Mouse (Mus musculus) 3134 (cell line): ENCODE measurements around the gene Uvrag.
"Not testable (repeated sequence)": the region's sequence is repeated elsewhere in the genome, so short reads cannot be mapped to it uniquely, and the experiment has no call there.

Source experiments
- DNase-seq: peaks from one replicate; pipeline ENCODE4 v3.0.0-alpha.2; 2011; ENCODE audit warnings: low spot score; ENCODE audit not compliant: insufficient read length; ENCODE audit errors: extremely low read depth

The Uvrag gene

DNA sequence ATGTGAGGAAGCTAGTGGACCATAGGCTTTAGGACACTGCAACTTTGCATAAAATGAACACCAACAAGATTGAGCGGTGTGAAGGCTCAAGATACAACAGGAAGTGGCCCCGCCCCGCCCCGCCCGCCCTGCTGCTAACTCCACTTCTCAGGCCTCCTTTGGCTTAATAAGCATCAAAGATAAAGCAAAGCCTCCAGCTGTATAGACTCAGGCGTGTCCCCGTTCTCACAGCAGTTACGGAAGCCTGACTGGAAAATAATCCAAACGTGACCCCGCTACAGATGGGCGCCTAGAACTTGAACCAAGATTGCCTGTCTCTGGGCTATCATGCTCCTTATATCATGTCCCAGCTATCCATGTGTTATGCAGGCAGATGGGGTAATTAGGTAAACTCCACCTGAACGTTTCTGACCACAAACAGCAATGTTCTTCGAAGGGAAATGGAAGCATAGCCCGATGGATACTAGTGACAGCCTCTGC, 153.9 kb downstream of the Uvrag start:
- no peak for DNase-seq

- DNase-seq: no peak
These were observed 155.0 kb downstream of the Uvrag start for GRCm38 (mm10) chr7:98985935-98986334.

DNA sequence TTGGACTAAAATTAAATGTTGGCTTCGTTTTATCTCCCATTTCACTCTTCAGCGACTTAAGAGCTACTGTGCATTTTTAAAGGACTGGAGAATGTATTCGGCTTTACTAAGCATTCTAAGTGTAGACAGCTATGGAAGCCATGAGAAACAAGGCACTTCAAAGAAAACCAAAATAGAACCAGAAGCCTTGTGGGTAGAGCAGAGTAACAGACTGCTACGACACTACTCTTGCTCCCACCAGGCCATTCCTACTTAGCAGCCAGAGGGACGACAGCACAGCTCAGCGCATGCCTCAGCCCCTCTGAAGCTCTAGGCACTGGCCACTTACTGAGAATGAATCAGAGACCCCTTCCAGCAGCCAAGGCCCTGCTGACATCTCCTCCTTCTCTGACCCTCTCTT, 155.5 kb downstream of the Uvrag start:
- DNase-seq: no peak

DNA sequence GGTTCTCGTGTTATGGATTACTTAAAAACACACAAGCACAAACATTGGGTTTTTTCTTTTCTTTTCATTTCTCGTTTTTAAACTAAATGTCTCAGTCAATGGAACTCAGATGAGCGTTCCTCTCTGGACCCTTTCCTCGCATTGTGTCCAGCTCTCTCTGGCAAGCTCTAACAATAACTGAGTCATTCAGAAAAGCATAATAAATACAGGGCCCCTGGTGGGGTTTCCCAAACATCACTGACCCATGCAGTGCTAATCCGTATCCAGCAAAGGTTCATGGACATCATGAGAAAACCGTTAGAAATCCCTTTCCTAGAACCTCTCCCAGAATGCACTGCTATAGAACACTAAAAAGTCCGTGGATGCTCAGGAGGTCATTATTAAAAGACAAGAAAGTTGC, 156.6 kb downstream of the Uvrag start:
- DNase-seq: no peak

DNA sequence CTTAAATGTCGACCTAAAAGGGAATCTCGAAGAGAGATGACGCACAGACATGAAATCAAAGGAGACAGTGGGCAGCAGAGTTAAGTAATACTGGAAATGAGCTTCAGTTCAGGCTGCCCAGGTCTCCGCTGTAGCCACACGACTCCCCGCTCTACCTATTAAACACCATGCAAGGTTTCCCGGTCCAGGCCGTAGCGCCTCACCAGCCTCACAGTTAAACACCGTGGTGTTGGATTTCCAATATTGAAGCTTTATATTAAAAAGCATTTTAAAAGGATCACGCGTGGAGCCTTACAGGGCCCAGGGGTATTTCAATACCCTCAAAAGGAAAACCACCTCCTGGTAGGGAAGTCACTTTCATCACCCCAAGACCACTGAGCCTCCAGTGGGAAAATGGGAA, 157.9 kb downstream of the Uvrag start:
- no peak for DNase-seq

GRCm38 (mm10) chr7:98981423-98981822, 159.5 kb downstream of the Uvrag start:
- DNase-seq: no peak

DNA sequence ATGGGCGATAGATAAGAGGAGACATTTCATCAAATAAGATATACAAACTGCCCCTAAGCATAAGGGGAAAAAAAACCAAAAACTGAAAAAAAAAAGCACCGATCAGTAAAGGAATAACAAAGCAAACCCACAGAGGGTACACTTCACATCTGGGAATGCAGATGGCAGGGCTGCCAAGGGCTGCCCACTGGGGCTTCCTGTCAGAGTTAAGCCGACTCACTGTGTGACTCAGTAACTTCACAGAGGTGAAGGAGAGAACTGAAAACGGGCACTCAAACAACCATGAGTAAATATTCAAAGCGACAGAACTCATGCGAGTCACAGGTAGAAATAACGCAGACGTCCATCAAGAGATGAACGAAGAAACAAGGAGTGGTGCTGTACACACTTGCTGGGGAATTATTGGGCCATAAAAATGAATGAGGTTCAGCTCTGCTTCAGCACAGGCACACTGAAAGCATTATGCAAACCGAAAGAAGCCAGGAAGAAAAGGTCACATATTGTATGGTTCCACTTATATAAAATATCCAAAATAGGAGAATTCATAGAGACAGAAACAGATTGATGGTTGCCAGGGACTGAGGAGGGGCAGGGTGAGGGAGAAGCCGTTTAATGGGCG, 164.0 kb downstream of the Uvrag start:
- DNase-seq: peak; percentile 33

GRCm38 (mm10) chr7:98974590-98974989, 166.4 kb downstream of the Uvrag start:
- no peak for DNase-seq

- DNase-seq: no peak
These were observed 170.2 kb downstream of the Uvrag start for GRCm38 (mm10) chr7:98970721-98971120.

DNA sequence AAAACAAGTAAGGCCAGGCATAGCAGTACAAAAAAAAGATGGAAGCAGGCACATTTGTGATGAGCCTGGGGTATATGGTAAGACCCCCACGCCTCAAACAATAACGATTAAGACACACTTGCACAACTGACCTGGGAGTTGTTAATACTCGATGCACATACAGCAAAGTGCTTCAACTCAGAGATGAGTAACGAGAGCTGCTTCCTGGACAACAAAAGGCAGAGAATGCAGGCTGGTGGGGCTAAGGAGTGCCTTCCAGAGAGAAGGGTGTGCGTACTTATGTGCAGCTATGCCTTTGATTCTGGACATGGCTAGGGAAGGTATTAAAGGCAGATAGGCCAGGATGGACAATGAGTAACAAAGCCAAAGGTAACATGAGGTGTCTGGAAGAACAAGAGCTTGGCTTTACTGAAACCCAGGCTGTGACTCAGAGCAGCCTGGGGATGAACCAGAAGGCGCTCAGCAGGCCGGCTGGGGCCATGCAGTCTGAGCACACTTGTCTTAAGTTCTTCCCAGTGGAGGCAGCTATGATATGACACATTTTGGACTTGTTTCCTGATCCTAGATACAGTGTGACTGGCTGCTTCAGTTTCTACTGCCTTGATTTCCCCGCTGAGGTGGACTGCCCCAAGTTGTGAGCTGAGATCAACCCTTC, 172.1 kb downstream of the Uvrag start:
- DNase-seq: peak; percentile 38

DNA sequence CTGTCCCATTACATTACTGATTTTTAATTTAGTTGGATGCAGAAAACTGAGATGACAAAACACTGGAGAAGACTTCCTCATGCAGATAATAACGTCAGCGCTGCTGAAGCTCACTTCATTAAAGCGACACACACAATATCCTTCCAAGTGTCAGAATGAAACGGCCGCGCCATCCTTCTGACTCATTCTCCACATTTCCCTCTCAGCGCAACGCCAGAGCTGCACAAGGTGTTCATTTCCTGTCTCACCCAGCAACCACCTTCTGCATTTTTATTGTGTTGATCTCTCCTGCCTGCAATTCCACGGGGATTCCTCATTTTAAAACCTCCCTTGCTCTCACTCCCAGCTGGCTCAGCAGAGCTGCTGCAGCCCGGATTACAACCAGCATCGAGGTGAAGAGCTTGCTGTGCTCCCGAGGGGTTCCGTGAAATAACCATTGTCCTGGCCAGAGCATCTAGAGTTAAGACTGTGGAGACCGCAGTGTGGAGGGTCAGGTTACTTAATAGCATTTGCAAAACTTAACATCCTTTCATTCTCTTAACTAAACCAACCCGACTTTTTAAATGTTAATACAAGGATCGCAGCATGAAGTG, 172.8 kb downstream of the Uvrag start:
- DNase-seq: peak; percentile 19

GRCm38 (mm10) chr7:98967672-98968071, 173.3 kb downstream of the Uvrag start:
- DNase-seq: no peak

DNA sequence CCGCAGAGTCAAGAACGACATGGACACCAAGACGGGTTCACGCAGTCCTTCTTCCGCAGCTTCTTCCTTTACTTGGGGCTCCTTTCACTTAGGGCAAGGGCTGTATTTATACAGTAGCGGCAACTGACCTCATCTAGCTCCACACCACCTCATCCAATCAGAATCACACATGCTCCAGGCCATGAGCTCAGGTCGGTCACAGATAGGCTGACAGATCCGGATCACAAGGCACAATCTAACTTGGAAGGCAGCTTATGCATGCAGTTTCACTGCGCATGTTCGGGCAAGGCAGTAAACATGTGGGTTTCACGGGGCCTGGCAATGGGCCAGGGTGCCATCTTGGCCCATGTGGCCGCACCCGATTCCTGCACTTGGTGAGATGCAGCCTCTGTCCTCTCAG, 177.4 kb downstream of the Uvrag start:
- not testable (repeated sequence) for DNase-seq

DNA sequence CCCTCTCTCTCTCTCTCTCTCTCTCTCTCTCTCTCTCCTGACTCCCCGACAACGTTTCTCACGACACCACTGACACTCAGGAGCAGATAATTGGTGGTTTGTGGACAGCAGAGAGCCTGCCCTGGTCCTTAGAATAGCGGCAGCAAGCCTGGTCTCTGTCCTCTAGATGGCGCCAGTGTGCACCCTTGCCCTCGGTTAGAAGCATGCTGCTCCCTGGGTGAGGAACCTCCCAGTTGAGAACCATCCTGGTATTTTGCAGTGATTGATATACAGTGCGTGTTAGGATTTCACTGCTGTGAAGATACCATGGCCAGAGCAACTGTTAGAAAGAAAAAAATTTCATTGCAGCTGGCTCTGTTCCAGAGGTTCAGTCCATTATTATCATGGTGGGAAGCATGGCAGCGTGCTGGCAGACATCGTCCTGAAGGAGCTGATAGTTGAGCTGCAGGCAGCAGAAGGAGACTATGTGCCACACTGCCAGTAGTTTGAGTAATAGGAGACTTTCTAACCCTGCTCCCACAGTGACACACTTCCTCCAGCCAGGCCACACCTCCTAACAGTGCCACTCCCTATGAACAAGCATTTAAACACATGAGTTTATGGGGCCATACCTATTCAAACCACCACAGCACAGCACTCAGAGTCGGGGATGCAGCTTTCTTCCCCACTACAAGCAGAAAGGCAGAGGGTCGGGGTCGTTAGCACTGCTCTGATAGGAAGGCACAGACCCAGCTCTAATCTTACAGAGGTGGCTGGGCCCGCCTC, 178.2 kb downstream of the Uvrag start:
- peak; percentile 33 for DNase-seq

DNA sequence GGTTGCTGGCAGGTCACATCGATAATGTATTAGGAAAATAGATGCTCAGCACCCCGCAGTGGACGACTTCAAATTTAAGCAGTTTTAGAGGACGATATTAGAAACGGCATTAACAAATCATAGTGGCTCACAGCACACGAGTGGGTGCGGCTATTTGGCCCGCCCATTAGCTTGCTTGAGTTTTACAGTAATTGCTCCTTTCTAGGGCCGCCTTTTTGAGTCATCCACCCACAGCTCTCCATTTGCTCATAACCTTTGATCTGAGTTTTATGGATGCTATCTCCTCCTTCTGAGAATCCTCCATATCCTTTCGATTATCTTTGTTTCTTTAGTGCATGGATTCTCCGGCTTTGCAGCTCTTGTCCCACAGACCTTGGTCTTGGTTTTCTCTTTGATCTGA, 178.9 kb downstream of the Uvrag start:
- no peak for DNase-seq

GRCm38 (mm10) chr7:98960274-98960673, 180.7 kb downstream of the Uvrag start:
- DNase-seq: no peak

- DNase-seq: no peak
These were observed 181.7 kb downstream of the Uvrag start for GRCm38 (mm10) chr7:98959246-98959645.

- no peak for DNase-seq
These were observed 182.8 kb downstream of the Uvrag start for GRCm38 (mm10) chr7:98958172-98958571.

DNA sequence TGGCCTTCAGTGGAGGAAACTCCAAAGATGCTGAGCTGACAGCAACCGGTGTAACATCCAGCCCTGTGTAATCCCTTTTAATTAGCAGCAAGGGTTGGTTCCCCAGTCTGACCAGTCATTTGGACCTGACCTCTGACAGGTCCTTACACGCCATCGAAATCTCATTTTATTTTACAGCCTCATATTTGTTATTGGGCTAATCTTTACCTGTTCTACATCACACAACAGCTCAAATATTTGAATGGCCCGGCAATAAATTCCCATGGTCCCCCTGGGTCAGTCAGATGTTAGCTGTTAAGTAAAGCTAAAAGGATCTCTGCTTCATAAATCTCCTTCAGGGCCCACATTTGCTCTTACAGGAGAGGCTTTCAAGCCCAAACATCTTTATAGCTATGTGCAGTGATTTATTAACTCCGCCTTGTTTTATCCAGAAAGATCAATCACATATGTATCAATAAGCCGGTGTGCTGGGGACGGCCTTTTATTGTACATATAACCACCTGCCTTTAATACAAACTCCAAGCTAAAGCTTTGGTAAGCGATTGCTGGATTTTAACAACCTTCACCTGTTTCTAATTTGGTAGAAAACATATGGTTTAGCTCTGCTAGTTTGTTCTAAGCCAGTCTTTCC, 183.7 kb downstream of the Uvrag start:
- DNase-seq: no peak

DNA sequence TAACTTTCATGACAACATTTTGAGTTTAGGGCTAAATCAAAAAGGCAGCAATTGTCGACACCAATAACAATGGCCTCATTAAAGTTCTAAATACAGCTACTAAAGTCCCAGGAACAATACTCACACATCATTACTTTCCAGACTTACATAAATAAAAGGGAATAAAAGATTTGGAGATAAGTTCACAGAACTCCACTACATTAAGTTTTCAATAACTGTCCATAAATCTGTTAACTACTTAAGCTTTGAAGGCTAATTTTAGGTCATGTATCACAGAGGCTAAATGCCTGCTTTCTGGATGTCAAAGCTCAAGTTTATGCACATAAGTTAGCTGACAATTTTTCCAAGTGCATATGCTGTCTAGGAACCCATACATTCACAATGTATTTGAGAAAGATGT, 184.3 kb downstream of the Uvrag start:
- DNase-seq: no peak

DNA sequence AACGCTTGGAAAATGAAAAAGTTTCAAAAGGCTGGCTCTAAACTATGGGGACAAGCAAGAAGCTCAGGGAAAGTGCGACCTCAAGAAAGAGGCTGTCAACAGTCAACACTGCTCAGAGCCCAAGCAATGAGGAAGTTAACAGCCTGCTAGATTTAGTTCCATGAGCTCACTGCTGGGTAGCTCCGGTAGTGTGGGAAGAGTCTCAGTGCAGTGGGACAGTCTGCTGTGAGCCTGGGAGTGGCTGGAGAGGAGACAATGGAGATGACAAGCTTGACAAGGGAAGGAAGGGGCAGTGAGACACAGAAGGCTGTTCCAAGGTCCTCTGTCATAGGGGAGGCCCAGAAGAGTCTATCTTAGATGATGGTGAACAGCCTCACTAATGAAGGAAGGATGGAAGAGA, 187.3 kb downstream of the Uvrag start:
- DNase-seq: no peak
